Mouse (Mus musculus) embryo, embryonic 9.5 days (tissue): ENCODE results near the gene Igsf3.

Experiments
- DNase-seq: peaks from one replicate; pipeline ENCODE4 v3.0.0-alpha.2; 2017; ENCODE audit errors: extremely low spot score

Igsf3 gene

GRCm38 (mm10) chr3:101372345-101372980, 4.4 kb upstream of the Igsf3 start:
- DNase-seq, result peak; percentile 56

DNA sequence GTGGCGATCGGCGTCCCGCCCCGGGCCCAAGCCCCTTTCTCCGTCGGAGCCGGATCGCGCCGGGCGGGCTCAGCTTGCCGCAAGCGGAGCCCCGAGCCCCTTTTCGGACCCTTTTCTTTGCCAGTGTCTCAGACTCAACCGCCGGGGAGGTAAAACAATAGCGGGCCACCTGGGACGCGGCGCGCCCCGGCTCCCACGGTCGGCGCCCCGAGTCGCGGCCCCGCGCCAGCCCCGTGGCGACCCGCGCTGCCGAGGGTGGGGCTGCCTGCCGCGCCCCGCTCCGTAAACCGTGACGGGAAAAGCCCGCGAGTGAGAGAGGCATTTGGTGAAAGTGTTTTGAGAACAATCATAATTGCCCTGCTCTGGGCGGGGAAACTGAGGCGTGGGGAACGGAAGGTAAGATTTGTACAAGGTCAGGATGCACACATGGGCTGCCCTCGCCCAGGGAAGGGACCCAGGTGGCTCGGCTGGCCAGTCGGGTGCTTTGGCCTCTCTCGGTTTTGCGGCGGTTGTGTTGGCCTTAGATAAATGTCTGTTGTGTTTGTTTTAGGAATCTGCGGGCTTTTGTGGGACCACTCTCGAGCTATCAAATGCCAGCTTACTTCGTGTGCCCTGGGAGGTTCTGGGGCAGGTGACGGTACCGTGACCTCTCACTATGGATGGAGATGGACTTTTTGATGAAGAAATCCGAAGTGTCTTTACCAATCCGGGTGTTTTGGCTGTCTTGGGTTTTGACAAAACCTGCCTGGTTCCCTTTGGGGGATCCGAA, 557 bp downstream of the Igsf3 start:
- no peak for DNase-seq

DNA sequence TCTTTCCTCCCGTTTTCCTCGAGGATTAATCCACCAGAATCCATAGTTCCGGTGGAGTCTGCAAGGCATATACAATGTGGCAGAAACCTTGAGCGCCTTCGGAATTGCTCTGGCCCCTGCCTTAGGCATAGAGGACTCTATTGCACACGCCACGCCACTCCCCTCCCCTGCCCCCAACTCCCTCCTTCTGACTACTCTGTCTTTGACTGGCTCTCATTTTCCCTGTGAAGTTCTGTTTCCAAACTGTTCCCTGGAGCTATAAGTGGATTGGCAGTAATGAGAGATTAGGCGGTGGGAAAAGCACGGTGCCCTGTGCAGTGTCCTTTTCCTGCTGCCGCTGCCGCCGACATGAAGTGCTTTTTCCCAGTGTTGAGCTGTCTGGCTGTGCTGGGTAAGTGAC, 1.2 kb downstream of the Igsf3 start:
- DNase-seq, result peak; percentile 68

DNA sequence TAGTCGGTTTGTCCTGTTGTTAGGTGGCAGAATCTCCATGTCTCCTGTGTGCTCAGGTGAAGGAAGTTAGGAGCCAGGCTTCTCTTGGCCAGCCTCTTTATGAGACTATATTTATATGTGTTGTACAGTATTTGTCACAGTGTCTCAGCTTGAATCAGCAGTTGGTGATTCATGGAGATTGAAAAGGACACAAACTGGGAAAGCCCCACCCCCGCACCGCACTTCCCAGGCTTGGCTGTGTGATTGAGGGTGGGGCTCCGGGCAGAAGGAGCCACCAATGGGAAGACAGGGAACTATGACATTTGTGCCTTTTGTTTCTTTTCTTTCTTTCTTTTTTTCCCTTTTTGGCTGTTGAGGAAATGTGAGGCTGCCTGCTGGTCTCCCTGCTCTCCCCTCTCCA, 2.9 kb downstream of the Igsf3 start:
- DNase-seq, result no peak

DNA sequence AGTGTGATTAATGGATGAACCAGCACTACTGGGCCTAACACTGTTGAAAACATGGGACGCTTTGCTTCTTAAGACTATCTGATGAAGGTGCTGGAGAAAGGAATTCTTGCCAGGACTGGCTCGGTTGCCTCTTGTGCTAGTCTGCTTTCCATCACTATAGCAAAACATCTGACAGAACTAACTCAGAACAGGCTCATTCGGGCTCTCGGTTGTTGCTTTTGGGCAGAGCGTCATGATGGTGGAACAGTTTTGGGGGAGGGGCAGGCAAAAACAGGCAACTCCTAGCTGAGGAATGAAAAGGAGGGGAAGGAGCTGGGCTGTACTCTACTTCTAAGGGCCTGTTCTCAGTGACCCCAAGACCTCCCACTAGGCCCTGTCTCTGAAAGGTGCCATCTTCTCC, 4.8 kb downstream of the Igsf3 start:
- DNase-seq, result no peak

DNA sequence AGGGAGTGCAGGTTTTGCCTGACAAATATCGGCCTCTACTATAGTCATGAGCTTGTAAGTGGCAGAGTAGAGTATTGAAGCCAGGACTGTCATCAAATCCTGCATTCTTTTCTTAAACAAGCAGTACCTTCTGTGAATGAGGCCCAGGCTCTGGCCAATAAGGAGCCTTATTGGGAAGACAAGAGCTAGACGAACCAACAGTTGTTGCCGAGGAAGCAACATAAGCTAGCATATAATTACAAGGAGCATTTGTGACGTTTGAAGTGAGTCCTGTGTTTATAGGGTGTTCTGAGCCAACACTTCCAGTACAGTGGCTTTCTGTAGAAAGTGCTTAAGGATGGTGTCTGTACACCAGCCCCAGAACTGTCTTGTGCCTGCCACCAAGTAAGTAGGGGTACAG, 5.9 kb downstream of the Igsf3 start:
- DNase-seq, result no peak

GRCm38 (mm10) chr3:101386430-101387016, 9.6 kb downstream of the Igsf3 start:
- DNase-seq, result no peak

DNA sequence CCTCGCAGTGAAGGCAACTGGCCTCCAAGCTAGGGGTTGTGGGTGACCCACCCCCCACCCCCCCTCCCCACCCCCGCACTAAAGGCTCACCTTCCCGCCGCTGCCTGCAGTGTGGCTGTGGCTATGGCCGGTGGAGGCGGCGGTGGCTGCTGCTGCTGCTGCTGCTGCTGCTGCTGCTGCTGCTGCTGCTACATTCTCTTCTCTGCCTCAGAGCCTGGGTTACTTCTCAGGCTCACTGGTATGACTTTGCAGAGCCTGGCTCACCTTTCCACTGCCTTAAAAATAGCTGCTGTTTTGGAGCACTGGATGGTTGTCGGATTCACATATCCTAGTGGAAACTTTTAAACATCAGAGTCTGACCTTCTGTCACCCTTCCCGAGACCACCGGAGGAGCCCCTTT, 11.0 kb downstream of the Igsf3 start:
- DNase-seq, result peak; percentile 54

DNA sequence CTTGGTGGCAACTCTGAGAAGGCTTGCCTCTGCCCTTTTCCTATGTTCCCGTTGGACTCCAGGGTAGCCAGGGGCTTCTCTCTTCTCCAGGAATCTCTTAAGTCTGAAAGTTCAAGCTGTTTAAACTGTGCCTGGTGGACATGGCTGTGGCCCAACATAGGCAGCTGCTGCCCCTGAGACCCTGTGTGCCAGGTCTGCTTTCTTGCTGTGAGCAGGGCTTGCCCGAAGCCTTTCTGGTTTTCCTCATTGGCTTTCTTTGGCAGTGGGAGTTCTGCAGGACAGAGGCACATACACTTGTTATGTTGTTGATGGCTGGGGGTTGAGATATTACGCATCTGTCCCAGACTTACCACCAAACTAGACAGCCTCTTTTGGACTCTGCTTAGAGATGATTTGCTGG, 12.7 kb downstream of the Igsf3 start:
- no peak for DNase-seq

GRCm38 (mm10) chr3:101390472-101390871, 13.6 kb downstream of the Igsf3 start:
- no peak for DNase-seq

GRCm38 (mm10) chr3:101391991-101392390, 15.1 kb downstream of the Igsf3 start:
- no peak for DNase-seq

GRCm38 (mm10) chr3:101393103-101393644, 16.3 kb downstream of the Igsf3 start:
- DNase-seq, result no peak

- DNase-seq, result no peak
These were observed 17.0 kb downstream of the Igsf3 start for GRCm38 (mm10) chr3:101393659-101394539.

DNA sequence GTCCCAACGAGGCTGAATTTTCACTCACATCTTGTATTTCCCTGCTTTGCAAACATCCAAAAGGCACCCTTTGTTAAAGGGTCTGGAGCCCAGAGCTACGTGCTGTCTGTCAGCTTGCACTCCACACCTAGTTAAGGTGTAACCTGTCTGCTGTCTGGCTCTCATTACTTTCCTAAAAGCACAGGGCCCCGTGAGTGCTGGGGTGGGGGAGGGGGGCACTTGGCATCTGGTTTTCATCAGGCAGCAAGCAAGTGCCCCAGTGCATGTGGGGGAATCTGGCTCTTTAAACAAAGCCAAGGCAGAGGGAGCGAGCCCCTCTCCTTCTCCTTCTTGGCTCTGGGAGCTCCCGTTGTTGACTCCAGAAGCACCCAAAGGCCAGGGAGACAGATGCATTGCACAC, 18.5 kb downstream of the Igsf3 start:
- DNase-seq, result peak; percentile 70

DNA sequence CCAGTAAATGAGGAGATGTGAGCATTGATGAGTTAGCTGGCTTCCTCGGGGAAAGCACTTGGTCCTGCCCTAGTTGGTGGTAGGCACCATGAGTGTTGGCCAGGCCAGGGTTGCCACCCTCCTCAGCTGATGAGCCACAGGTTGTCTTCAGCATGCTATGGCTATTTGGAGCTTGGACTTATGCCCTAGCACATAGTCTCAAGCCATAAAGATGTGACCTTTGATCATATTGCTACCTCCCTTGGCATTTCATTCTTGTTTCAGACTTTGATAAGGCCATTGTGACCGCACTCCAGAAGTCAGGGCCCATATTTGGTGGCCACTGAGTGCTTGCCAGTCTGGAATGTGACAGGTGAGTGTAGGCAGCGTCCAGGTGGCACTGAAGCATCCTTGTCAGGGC, 19.2 kb downstream of the Igsf3 start:
- DNase-seq, result no peak

GRCm38 (mm10) chr3:101396726-101397263, 19.9 kb downstream of the Igsf3 start:
- no peak for DNase-seq

- no peak for DNase-seq
These were observed 20.5 kb downstream of the Igsf3 start for GRCm38 (mm10) chr3:101397422-101397821.

- peak; percentile 74 for DNase-seq
These were observed 21.3 kb downstream of the Igsf3 start for GRCm38 (mm10) chr3:101398071-101398786.

DNA sequence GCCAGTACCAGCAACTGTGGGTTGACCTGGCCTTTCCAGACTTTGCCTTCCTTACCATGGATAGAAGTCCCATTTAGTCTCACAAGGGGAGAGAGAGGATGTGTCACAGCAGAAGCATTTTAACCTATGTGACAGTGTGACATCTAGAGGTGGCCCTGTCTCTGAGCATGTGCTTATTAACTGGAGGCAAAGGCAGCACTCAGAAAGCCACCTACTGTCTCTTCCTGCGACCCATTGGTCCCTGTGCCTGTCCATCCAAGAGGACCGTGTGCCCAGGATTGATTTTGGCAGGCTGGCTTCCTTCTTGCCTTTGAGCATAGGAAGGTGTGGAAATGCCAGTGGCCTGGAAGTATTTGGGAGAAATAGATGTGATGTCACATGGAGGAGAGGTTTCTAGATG, 22.0 kb downstream of the Igsf3 start:
- DNase-seq, result no peak

DNA sequence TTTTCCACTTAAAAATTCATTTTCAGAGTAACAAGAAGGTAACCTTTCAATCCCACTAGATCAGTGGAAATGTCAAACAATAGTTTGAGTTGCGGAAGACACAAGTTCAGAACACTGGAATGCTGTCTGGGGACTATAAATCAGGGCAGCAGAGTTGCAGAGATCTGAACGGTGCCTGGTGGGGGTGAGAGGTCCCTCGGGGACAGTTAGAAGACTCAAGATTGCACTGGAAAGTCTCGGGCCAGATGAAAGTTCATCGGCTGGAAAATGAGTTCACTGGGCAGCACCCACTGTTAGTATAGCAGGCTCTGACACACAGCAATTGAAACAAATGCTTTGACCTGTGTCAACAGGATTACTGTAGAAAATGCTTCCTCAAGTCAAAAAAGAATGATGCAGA, 24.6 kb downstream of the Igsf3 start:
- no peak for DNase-seq
